Mouse (Mus musculus) spleen, adult 2 months (tissue): ENCODE measurements around the gene Spint3. TPM values are rescaled to one million over a fixed set of nuclear protein-coding genes. Genes with fewer than 3 reads are reported as not detected.

Experiments used
- DNase-seq, 2 experiments: peaks; one replicate each; pipeline versions ENCODE4 v3.0.0 to v3.0.0-alpha.2; 2012 to 2021; ENCODE audit warnings: low spot score in 2 of 2, low read depth in 1 of 2
- H3K27ac ChIP-seq: fragments of 200-500 bp; 2 replicates; pipeline ENCODE4 v1.5.1; 2012; ENCODE audit warnings: low read length, inconsistent platforms; ENCODE audit not compliant: insufficient read depth
- H3K27me3 ChIP-seq: fragments of 200-500 bp; 2 replicates; pipeline ENCODE4 v1.6.1; 2012; ENCODE audit warnings: mild to moderate bottlenecking, moderate library complexity, low read length, inconsistent platforms; ENCODE audit not compliant: control insufficient read depth, insufficient read depth
- H3K36me3 ChIP-seq: fragments of 200-500 bp; 2 replicates; pipeline ENCODE4 v1.6.1; 2012; ENCODE audit warnings: mild to moderate bottlenecking, low read length, inconsistent platforms; ENCODE audit not compliant: control insufficient read depth, insufficient read depth
- H3K4me1 ChIP-seq: fragments of 200-500 bp; 2 replicates; pipeline ENCODE4 v1.6.1; 2011; ENCODE audit warnings: inconsistent platforms; ENCODE audit not compliant: control insufficient read depth, insufficient read depth, insufficient read length
- H3K4me3 ChIP-seq: fragments of 200-500 bp; 2 replicates; pipeline ENCODE4 v1.5.1; 2011; ENCODE audit warnings: mild to moderate bottlenecking, inconsistent platforms; ENCODE audit not compliant: insufficient read depth, insufficient read length; ENCODE audit errors: extremely low read depth
- CTCF ChIP-seq: fragments of 200-500 bp; IDR thresholded peaks from 2 replicates; pipeline ENCODE4 v1.5.1; 2011; ENCODE audit warnings: mild to moderate bottlenecking, inconsistent platforms; ENCODE audit not compliant: insufficient read depth, insufficient read length, insufficient replicate concordance; ENCODE audit errors: extremely low read depth
- POLR2A ChIP-seq: fragments of 200-500 bp; IDR thresholded peaks from 2 replicates; pipeline ENCODE4 v1.6.1; 2011; ENCODE audit warnings: low read depth, low read length, inconsistent platforms
- WGBS: fragments of 180-500 bp; shearing (Covaris S2); methylation state at CpG from one replicate; pipeline ENCODE4 v1.1.7; 2018; 5-methylcytosine and 5-hydroxymethylcytosine counted together
- polyA plus RNA-seq: library from polyadenylated mRNA; depleted of rRNA; stranded (reverse); fragments of >200 nt; gene quantifications from 2 replicates; pipeline ENCODE4 v1.2.3, GENCODE M21; 2012; rRNA removed

Spint3 gene
- polyA plus RNA-seq, 1 experiment = not detected

DNA sequence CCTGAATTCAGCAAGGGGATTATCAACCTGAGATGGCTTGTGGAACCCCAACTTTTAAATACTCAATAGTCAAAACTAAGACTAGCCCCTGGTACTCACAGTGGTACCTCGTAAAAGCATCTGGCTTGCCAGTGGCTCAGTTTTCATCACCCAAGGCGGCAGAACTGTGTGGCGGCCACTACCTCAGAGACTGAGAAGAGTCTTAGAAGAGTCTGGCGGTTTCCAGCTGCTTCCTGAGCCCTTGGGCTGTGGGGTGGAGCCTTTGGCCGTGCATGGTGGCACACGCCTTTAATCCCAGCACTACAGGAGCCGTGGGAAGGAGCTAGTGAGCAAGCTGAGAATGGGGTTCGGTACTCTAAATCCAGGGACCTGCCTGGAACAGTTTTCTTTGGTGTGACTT lies 51.0 kb downstream of the Spint3 start:
- TF ChIP-seq POLR2A (no peak), CTCF (no peak)
- H3K4me1 ChIP-seq = peaks cover 11% of the 10 kb centered on the region; the same call in 1 of the 2 replicates
- no peaks in the 10 kb centered on the region for H3K27me3 ChIP-seq
- WGBS = 8% methylated on average over 8 of the region's 8 CpGs
- DNase-seq = no peak
- no peak overlapping the region for H3K4me3 ChIP-seq
- no peaks in the 10 kb centered on the region for H3K36me3 ChIP-seq
- H3K27ac ChIP-seq = peak overlapping the region; percentile 82

DNA sequence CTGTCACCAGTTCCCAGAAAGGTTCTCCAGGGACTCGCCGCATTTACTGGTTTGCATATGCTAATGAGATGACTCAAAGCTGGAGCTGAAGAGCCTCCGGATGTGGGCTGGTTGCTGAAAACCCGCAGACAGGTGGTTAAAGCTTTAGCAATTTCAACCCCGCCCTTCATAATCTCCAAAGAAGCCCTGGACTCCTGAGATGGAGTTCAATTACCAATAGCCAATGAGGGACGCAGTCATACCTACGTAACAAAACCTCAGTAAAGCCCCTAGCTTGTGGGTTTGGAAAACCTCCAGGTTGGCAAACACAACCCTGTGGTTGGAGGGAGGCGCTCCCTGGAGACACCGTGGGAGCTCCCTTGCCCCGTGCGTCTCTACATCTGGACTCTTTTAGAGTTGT lies 51.4 kb downstream of the Spint3 start:
- Histone ChIP-seq H3K36me3 (no peaks in the 10 kb centered on the region), H3K4me1 (peaks cover 11% of the 10 kb centered on the region; the same call in 1 of the 2 replicates), H3K4me3 (no peak overlapping the region), H3K27ac (peak overlapping the region; percentile 82), H3K27me3 (no peaks in the 10 kb centered on the region)
- TF ChIP-seq POLR2A = no peak
- no peak for TF ChIP-seq CTCF
- peak; percentile 71 to 91 for DNase-seq
- WGBS = 5% methylated on average over 11 of the region's 11 CpGs

DNA sequence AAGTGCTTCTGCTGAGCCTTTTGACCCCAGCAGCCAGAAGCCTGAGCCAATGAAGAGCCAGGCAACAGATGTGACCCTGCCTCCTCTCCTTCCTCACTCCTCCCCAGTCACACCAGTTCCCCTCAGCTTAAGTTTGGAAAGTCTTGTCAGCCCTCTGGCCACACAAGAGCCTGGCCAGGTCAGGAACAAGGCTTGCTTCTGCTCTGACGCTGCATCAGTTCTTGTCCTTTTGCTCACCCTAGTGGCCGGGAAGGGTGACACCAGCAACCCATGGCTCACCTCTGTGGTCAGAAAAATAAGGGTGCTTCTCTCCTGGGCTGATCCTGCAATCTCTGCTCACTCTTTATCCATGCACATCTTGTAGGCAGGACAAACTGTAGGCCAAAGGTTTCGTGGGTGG lies 52.5 kb downstream of the Spint3 start:
- H3K4me1 ChIP-seq = peaks cover 11% of the 10 kb centered on the region; the same call in 1 of the 2 replicates
- H3K27ac ChIP-seq = no peak overlapping the region
- TF ChIP-seq CTCF (peak; percentile 57; the same call in 1 of the 2 replicates), POLR2A (no peak)
- DNase-seq = peak; percentile 47 to 63
- H3K4me3 ChIP-seq = no peak overlapping the region
- 7% methylated on average over 3 of the region's 3 CpGs for WGBS
- H3K36me3 ChIP-seq = no peaks in the 10 kb centered on the region
- H3K27me3 ChIP-seq = no peaks in the 10 kb centered on the region

Other genes with a start within 250 kb of the Spint3 start
- gene Svs5, start 240.7 kb downstream of the Spint3 start, polyA plus RNA-seq = not detected in 2 replicates
- gene Slpi, start 184.4 kb downstream of the Spint3 start, polyA plus RNA-seq = 33.5 and 77.7 TPM in 2 replicates
- gene Rbpjl, start 170.3 kb downstream of the Spint3 start, polyA plus RNA-seq = 19.0 and 39.4 TPM in 2 replicates
- 0.82 and 1.2 TPM in 2 replicates for gene Matn4, start 168.3 kb downstream of the Spint3 start, polyA plus RNA-seq
- 21.0 and 25.0 TPM in 2 replicates for gene Sdc4, start 129.6 kb downstream of the Spint3 start, polyA plus RNA-seq
- gene Sys1, start 116.5 kb downstream of the Spint3 start, polyA plus RNA-seq = 111 and 172 TPM in 2 replicates
- 16.4 and 17.2 TPM in 2 replicates for gene Gm20458, start 112.5 kb downstream of the Spint3 start, polyA plus RNA-seq
- gene Trp53tg5, start 99.7 kb downstream of the Spint3 start, polyA plus RNA-seq = not detected in 2 replicates
- gene Dbndd2, start 87.4 kb downstream of the Spint3 start, polyA plus RNA-seq = 15.6 and 20.3 TPM in 2 replicates
- gene Pigt, start 75.9 kb downstream of the Spint3 start, polyA plus RNA-seq = 85.0 and 108 TPM in 2 replicates
- 0.33 and 0.47 TPM in 2 replicates for gene Wfdc2, start 11.0 kb downstream of the Spint3 start, polyA plus RNA-seq
- 0.15 and 0.21 TPM in 2 replicates for gene Wfdc6a, start 12.0 kb upstream of the Spint3 start, polyA plus RNA-seq
- gene Eppin, start 20.1 kb upstream of the Spint3 start, polyA plus RNA-seq = not detected in 2 replicates
- gene Wfdc6b, start 40.1 kb upstream of the Spint3 start, polyA plus RNA-seq = not detected in 2 replicates
- gene Wfdc8, start 40.2 kb upstream of the Spint3 start, polyA plus RNA-seq = not detected in 2 replicates
- not detected in 2 replicates for gene Wfdc16, start 65.3 kb upstream of the Spint3 start, polyA plus RNA-seq
- gene Wfdc10, start 82.6 kb upstream of the Spint3 start, polyA plus RNA-seq = not detected in 2 replicates
- gene Wfdc9, start 83.1 kb upstream of the Spint3 start, polyA plus RNA-seq = not detected in 2 replicates
- not detected in 2 replicates for gene Wfdc11, start 100.6 kb upstream of the Spint3 start, polyA plus RNA-seq
- gene Wfdc13, start 111.6 kb upstream of the Spint3 start, polyA plus RNA-seq = not detected in 2 replicates
- not detected in 2 replicates for gene Spint4, start 125.0 kb upstream of the Spint3 start, polyA plus RNA-seq
- gene Spint5, start 141.8 kb upstream of the Spint3 start, polyA plus RNA-seq = not detected in 2 replicates
- 0.18 and 0.34 TPM in 2 replicates for gene Wfdc3, start 172.5 kb upstream of the Spint3 start, polyA plus RNA-seq
- gene Dnttip1, start 172.5 kb upstream of the Spint3 start, polyA plus RNA-seq = 38.9 and 48.0 TPM in 2 replicates
- gene Ube2c, start 196.4 kb upstream of the Spint3 start, polyA plus RNA-seq = 92.8 and 97.2 TPM in 2 replicates
- gene Tnnc2, start 206.5 kb upstream of the Spint3 start, polyA plus RNA-seq = not detected in 2 replicates
- 9.5 and 12.9 TPM in 2 replicates for gene Snx21, start 212.4 kb upstream of the Spint3 start, polyA plus RNA-seq
- 44.9 and 54.1 TPM in 2 replicates for gene Acot8, start 231.4 kb upstream of the Spint3 start, polyA plus RNA-seq
- gene Zswim3, start 231.6 kb upstream of the Spint3 start, polyA plus RNA-seq = 2.5 and 3.0 TPM in 2 replicates
- 7.7 and 9.3 TPM in 2 replicates for gene Zswim1, start 249.2 kb upstream of the Spint3 start, polyA plus RNA-seq